1 mouse cellular context compared by ENCODE assay signal in genomic region chr7:81732183-81733089, GRCm38 (mm10).
TF ChIP-seq lines count a peak whose summit lies in the region.

No protein-coding gene starts in this region.

TF ChIP-seq in MEL, 35 proteins besides CTCF, POLR2A, EP300 and RAD21 (continued from another document):
- TF ChIP-seq SMC3 (IDR thresholded peaks at IDR 0.05; ENCODE audit: low read depth, low read length) (no peak), MYB (IDR thresholded peaks at IDR 0.05; ENCODE audit: low read depth, low read length) (no peak), USF2 (IDR thresholded peaks at IDR 0.05; ENCODE audit: borderline replicate concordance in 1 of 2, insufficient read depth in 1 of 2, low read depth in 1 of 2, low read length in 2 of 2) (no peak), SIN3A (IDR thresholded peaks at IDR 0.05; ENCODE audit: low read length) (no peak), TCF12 (IDR thresholded peaks at IDR 0.05; ENCODE audit: low read depth, low read length) (no peak), MAFK (IDR thresholded peaks at IDR 0.05; ENCODE audit: borderline replicate concordance, low read depth, low read length) (no peak), GABPA (IDR thresholded peaks at IDR 0.05; ENCODE audit: low read depth, low read length) (no peak), HCFC1 (IDR thresholded peaks at IDR 0.05; ENCODE audit: low read depth, low read length) (no peak), KAT2A (conservative IDR thresholded peaks at IDR 0.05; ENCODE audit: low read depth, low read length) (no peak), POLR2AphosphoS2 (IDR thresholded peaks at IDR 0.05; ENCODE audit: low read length) (no peak), TBP (IDR thresholded peaks at IDR 0.05; ENCODE audit: low read depth, low read length) (no peak), CHD2 (IDR thresholded peaks at IDR 0.05; ENCODE audit: low read length) (no peak), ETS1 (IDR thresholded peaks at IDR 0.05; ENCODE audit: low read depth, low read length) (peak; percentile 61), MEF2A (IDR thresholded peaks at IDR 0.05; ENCODE audit: extremely low read depth, insufficient replicate concordance, low read depth, low read length, poor library complexity, severe bottlenecking) (no peak), JUND (IDR thresholded peaks at IDR 0.05; ENCODE audit: low read depth, low read length) (no peak), MYC (IDR thresholded peaks at IDR 0.05; ENCODE audit: low read depth, low read length) (peak; percentile 66; the same call in 1 of the 2 replicates), NRF1 (IDR thresholded peaks at IDR 0.05; ENCODE audit: insufficient read depth, low read depth, low read length, poor library complexity, severe bottlenecking) (no peak), UBTF (IDR thresholded peaks at IDR 0.05; ENCODE audit: borderline replicate concordance, insufficient read depth, low read depth, low read length) (no peak), MXI1 (IDR thresholded peaks at IDR 0.05; ENCODE audit: low read depth, low read length) (0 out of 2 replicates have a peak, but pooled peaks have one; percentile 26), TAL1 (IDR thresholded peaks at IDR 0.05; ENCODE audit: low read length) (no peak), MAZ (IDR thresholded peaks at IDR 0.05; ENCODE audit: low read depth, low read length) (no peak)
TF ChIP-seq in MEL: peak in this region for 8.
